ENCODE assay signal across 8 mouse cellular contexts in the genomic region with DNA sequence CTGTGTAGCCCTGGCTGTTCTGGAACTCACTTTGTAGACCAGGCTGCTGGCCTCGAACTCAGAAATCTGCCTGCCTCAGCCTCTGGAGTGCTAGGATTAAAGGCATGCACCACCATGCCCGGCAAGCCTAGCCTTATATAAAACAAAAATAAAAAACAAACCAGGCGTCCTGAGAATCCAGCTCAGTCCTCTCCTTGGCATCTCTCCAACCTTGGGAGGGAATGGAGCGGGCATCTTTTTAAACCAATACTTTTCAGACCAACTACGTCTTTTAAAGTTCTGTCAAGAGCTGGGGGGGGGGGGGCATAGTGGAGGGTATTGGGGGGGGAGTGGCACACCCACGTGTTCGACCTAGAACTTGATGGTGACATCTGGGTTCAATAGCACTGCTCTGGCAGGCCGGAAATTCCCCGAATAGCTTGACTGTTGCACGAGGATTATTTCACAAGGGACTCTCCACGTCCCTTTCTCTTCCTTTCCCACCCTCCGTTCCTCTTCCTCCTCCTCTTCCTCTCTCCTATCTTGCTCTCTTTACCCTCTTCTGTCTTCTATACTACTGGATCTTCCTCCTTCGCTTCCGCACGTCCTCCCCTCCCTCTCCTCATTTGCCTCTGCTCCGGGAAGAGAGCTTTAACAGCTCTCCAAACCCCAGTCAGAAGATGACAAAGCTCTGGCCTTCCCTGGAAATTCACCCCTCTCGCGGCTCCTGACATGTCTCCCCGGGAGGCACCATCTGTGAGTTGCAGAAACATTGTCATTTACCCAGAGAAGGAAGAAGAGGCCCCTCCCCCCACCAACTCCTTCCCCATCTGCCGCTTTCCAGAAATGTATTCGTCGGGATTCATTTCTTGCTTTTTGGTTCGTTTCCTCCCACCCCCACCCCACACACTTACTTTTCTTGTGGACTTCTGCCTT. TPM values are rescaled to one million over a fixed set of nuclear protein-coding genes. Genes with fewer than 3 reads are reported as not detected.
DNase-seq lines count a peak whose midpoint lies in the region; ATAC-seq and TF ChIP-seq lines count a peak whose summit lies in the region.

No protein-coding gene starts in this region.

- H3K4me3 ChIP-seq in embryonic facial prominence, embryonic 15.5 days (replicated peaks): peak overlapping the region; percentile 24
- no peak overlapping the region for H3K4me3 ChIP-seq in left cerebral cortex, adult 2 months
- no peak overlapping the region for H3K4me3 ChIP-seq in midbrain, embryonic 13.5 days (replicated peaks)

- peak; percentile 51 for DNase-seq in embryo, embryonic 10 days (ENCODE audit: low spot score)
- DNase-seq in embryo, embryonic 9.5 days (ENCODE audit: extremely low spot score): no peak
- DNase-seq in heart, postnatal 4 days: peak; percentile 36
- DNase-seq in left cerebral cortex, adult 2 months (ENCODE audit: extremely low spot score in 1 of 2, low spot score in 2 of 2): peak; percentile 61 to 73
- DNase-seq in adrenal gland, adult 2 months: no peak

- peaks cover 15% of the 10 kb centered on the region for H3K4me1 ChIP-seq in embryonic facial prominence, embryonic 15.5 days
- peaks cover 12% of the 10 kb centered on the region for H3K4me1 ChIP-seq in midbrain, embryonic 13.5 days (replicated peaks)

- peak; percentile 58; the same call in 1 of the 2 replicates for ATAC-seq in embryonic facial prominence, embryonic 15.5 days (ENCODE audit: insufficient number of reproducible peaks, low FRiP score, low TSS enrichment, low read depth)
- no peak for ATAC-seq in midbrain, embryonic 13.5 days
- ATAC-seq in erythroid progenitor cell, adult 5-6 weeks (replicated peaks; ENCODE audit: low FRiP score, poor library complexity, severe bottlenecking): no peak

- no peak for TF ChIP-seq CTCF in left cerebral cortex, adult 2 months (IDR thresholded peaks at IDR 0.05)

- H3K9ac ChIP-seq in embryonic facial prominence, embryonic 15.5 days: no peak overlapping the region; the same call in 1 of the 2 replicates
- H3K9ac ChIP-seq in midbrain, embryonic 13.5 days (replicated peaks): peak overlapping the region; percentile 20; the same call in 1 of the 2 replicates

- H3K27me3 ChIP-seq in embryonic facial prominence, embryonic 15.5 days: no peaks in the 10 kb centered on the region
- no peaks in the 10 kb centered on the region for H3K27me3 ChIP-seq in midbrain, embryonic 13.5 days

- H3K9me3 ChIP-seq in embryonic facial prominence, embryonic 15.5 days (replicated peaks): no peaks in the 10 kb centered on the region
- no peaks in the 10 kb centered on the region for H3K9me3 ChIP-seq in midbrain, embryonic 13.5 days

- WGBS in embryonic facial prominence, embryonic 15.5 days: 15% methylated on average over 23 of the region's 23 CpGs
- 28% methylated on average over 23 of the region's 23 CpGs for WGBS in midbrain, embryonic 13.5 days

- H3K4me2 ChIP-seq in embryonic facial prominence, embryonic 15.5 days (replicated peaks): peak overlapping the region; percentile 47
- peak overlapping the region; percentile 35 for H3K4me2 ChIP-seq in midbrain, embryonic 13.5 days (replicated peaks)

- no peaks in the 10 kb centered on the region for H3K36me3 ChIP-seq in embryonic facial prominence, embryonic 15.5 days
- H3K36me3 ChIP-seq in midbrain, embryonic 13.5 days: no peaks in the 10 kb centered on the region

- peak overlapping the region; percentile 91 for H3K27ac ChIP-seq in embryonic facial prominence, embryonic 15.5 days (replicated peaks)
- peak overlapping the region; percentile 61 for H3K27ac ChIP-seq in left cerebral cortex, adult 2 months
- peak overlapping the region; percentile 63 for H3K27ac ChIP-seq in midbrain, embryonic 13.5 days

- intact Hi-C loops in left cerebral cortex, adult 2 months (cut with DNase I): loop anchor here (1.0 to 5.0 kb wide), 2 partner anchors 70 to 87 kb away; no protein-coding TSS in a partner anchor

RNA-seq across cellular contexts. Expression of a gene that starts 5.2 kb away (rescaled TPM):
- polyA plus RNA-seq in embryonic facial prominence, embryonic 15.5 days (2015; fragmentation: Nextera tagmentation; extraction: Ambion mirVana): 3.4 and 4.7 TPM in 2 replicates
- 1 to 10 TPM; 2.2 to 3.3 TPM for total RNA-seq in heart, postnatal 4 days (2021)
- total RNA-seq in left cerebral cortex, adult 2 months (2021): 1 to 10 TPM; 6.0 to 6.2 TPM
- 0.93 and 1.2 TPM in 2 replicates for polyA plus RNA-seq in midbrain, embryonic 13.5 days (2015; fragmentation: Nextera tagmentation; extraction: Ambion mirVana)
- total RNA-seq in erythroid progenitor cell, adult 5-6 weeks (2015; ENCODE audit: low replicate concordance): 0.36 and 1.7 TPM in 2 replicates
- 0.51 TPM in 1 of 2 replicates, not detected in the other for total RNA-seq in erythroid progenitor cell, adult 5-6 weeks (2017; ENCODE audit: low replicate concordance)
- 1 to 10 TPM; 1.0 to 1.2 TPM for total RNA-seq in adrenal gland, adult 2 months (2021)
- polyA plus RNA-seq in adrenal gland, adult 2 months (2012; rRNA removed): 0.56 and 0.79 TPM in 2 replicates

Comparison
In these comparisons a context has a peak if more than half of its experiments do, and no peak if none do; other contexts are left out.
1. DNase-seq: peak in embryo, embryonic 10 days (single experiment), heart, postnatal 4 days (single experiment) and left cerebral cortex, adult 2 months (2 of 2); none in embryo, embryonic 9.5 days (single experiment) and adrenal gland, adult 2 months (single experiment).
2. Peak in every context shown above with its lines, with median percentiles within 50 percentile points of each other: H3K27ac ChIP-seq.